Mouse (Mus musculus) neural tube, embryonic 13.5 days (tissue): Measurements from ENCODE around the gene Pth2. TPM values are rescaled to one million over a fixed set of nuclear protein-coding genes. Genes with fewer than 3 reads are reported as not detected.

ENCODE experiments used
- ATAC-seq: fragments of 200-750 bp; cut with Nextera tagmentation; 2 replicates; pipeline ENCODE4 v1.8.0; 2017; ENCODE audit warnings: low read depth, mild to moderate bottlenecking, moderate TSS enrichment, moderate library complexity
- H3K27ac ChIP-seq: fragments of 300-500 bp; sonication (generic); replicated peaks from 2 replicates; pipeline ENCODE4 v1.5.1; 2015; ENCODE audit warnings: moderate library complexity, mild to moderate bottlenecking, inconsistent platforms
- H3K27me3 ChIP-seq: fragments of 300-500 bp; sonication (generic); 2 replicates; pipeline ENCODE4 v1.6.1; 2015; ENCODE audit warnings: mild to moderate bottlenecking, inconsistent platforms
- H3K36me3 ChIP-seq: fragments of 300-500 bp; sonication (generic); 2 replicates; pipeline ENCODE4 v1.6.1; 2015; ENCODE audit warnings: mild to moderate bottlenecking, inconsistent platforms
- H3K4me1 ChIP-seq: fragments of 300-500 bp; sonication (generic); replicated peaks from 2 replicates; pipeline ENCODE4 v1.6.1; 2015; ENCODE audit warnings: inconsistent platforms
- H3K4me2 ChIP-seq: fragments of 300-500 bp; sonication (generic); 2 replicates; pipeline ENCODE4 v1.6.1; 2015; ENCODE audit warnings: inconsistent platforms, mild to moderate bottlenecking, moderate library complexity
- H3K4me3 ChIP-seq: fragments of 300-500 bp; sonication (generic); 2 replicates; pipeline ENCODE4 v1.5.1; 2015; ENCODE audit warnings: mild to moderate bottlenecking, inconsistent platforms
- H3K9ac ChIP-seq: fragments of 300-500 bp; sonication (generic); 2 replicates; pipeline ENCODE4 v1.6.1; 2015; ENCODE audit warnings: moderate library complexity, mild to moderate bottlenecking, inconsistent platforms
- H3K9me3 ChIP-seq: fragments of 300-500 bp; sonication (generic); 2 replicates; pipeline ENCODE4 v1.6.1; 2016; ENCODE audit warnings: inconsistent platforms
- WGBS: fragments of 180-500 bp; shearing (Covaris S2); methylation state at CpG from one replicate; pipeline ENCODE4 v1.1.7; 2015; 5-methylcytosine and 5-hydroxymethylcytosine counted together
- polyA plus RNA-seq: library from polyadenylated mRNA; unstranded; fragments of >200 nt; fragmentation: Nextera tagmentation; extraction: Ambion mirVana; gene quantifications from 2 replicates; pipeline ENCODE4 v1.2.1, GENCODE M21; 2015

Gene Pth2
- polyA plus RNA-seq, 1 experiment from 2014 or later: not detected

- Histone ChIP-seq H3K4me2 (peak overlapping the region; percentile 81), H3K27ac (0 out of 2 replicates have a peak overlapping the region, but pooled peaks have one; percentile 19), H3K36me3 (peaks cover 30% of the 10 kb centered on the region), H3K4me1 (peaks cover 30% of the 10 kb centered on the region), H3K9ac (peak overlapping the region; percentile 94; the same call in 1 of the 2 replicates), H3K4me3 (peak overlapping the region; percentile 63), H3K27me3 (no peaks in the 10 kb centered on the region), H3K9me3 (no peaks in the 10 kb centered on the region)
- WGBS: 83% methylated on average over 12 of the region's 12 CpGs
- ATAC-seq: no peak; the same call in 1 of the 2 replicates
Measured at GRCm38 (mm10) chr7:45154993-45155514, 25.7 kb upstream of the Pth2 start.

GRCm38 (mm10) chr7:45155590-45155989 is 25.2 kb upstream of the Pth2 start:
- H3K9me3 ChIP-seq: no peaks in the 10 kb centered on the region
- WGBS: 85% methylated on average over 9 of the region's 9 CpGs
- no peak overlapping the region for H3K27ac ChIP-seq
- H3K4me1 ChIP-seq: peaks cover 27% of the 10 kb centered on the region
- no peak for ATAC-seq
- peaks cover 35% of the 10 kb centered on the region for H3K36me3 ChIP-seq
- H3K9ac ChIP-seq: no peak overlapping the region
- 0 out of 2 replicates have a peak overlapping the region, but pooled peaks have one; percentile 63 for H3K4me3 ChIP-seq
- no peaks in the 10 kb centered on the region for H3K27me3 ChIP-seq
- H3K4me2 ChIP-seq: peak overlapping the region; percentile 81; the same call in 1 of the 2 replicates

- Histone ChIP-seq H3K4me2 (no peak overlapping the region), H3K27me3 (no peaks in the 10 kb centered on the region), H3K36me3 (peaks cover 39% of the 10 kb centered on the region), H3K9me3 (no peaks in the 10 kb centered on the region), H3K27ac (no peak overlapping the region), H3K9ac (no peak overlapping the region), H3K4me1 (peaks cover 21% of the 10 kb centered on the region), H3K4me3 (no peak overlapping the region)
- no peak for ATAC-seq
- 96% methylated on average over 15 of the region's 15 CpGs for WGBS
Measured at GRCm38 (mm10) chr7:45156206-45156605, 24.6 kb upstream of the Pth2 start.

- H3K27ac ChIP-seq: no peak overlapping the region
- no peak for ATAC-seq
Measured at GRCm38 (mm10) chr7:45157459-45157858, 23.3 kb upstream of the Pth2 start.

GRCm38 (mm10) chr7:45158991-45159390 is 21.8 kb upstream of the Pth2 start:
- no peak overlapping the region for H3K4me2 ChIP-seq
- 89% methylated on average over 6 of the region's 6 CpGs for WGBS
- peaks cover 16% of the 10 kb centered on the region for H3K27me3 ChIP-seq
- peaks cover 28% of the 10 kb centered on the region for H3K4me1 ChIP-seq
- H3K9me3 ChIP-seq: no peaks in the 10 kb centered on the region
- H3K27ac ChIP-seq: no peak overlapping the region
- H3K4me3 ChIP-seq: no peak overlapping the region
- no peak overlapping the region for H3K9ac ChIP-seq
- ATAC-seq: no peak
- peaks cover 39% of the 10 kb centered on the region for H3K36me3 ChIP-seq

More at GRCm38 (mm10) chr7:45157459-45157858, 23.3 kb upstream of the Pth2 start:
- Histone ChIP-seq H3K36me3 (peaks cover 39% of the 10 kb centered on the region), H3K27me3 (peaks cover 1% of the 10 kb centered on the region), H3K4me2 (no peak overlapping the region), H3K4me3 (no peak overlapping the region), H3K9ac (no peak overlapping the region), H3K4me1 (peaks cover 25% of the 10 kb centered on the region), H3K9me3 (no peaks in the 10 kb centered on the region)
- 87% methylated on average over 14 of the region's 14 CpGs for WGBS

GRCm38 (mm10) chr7:45160316-45160800 is 20.4 kb upstream of the Pth2 start:
- Histone ChIP-seq H3K9me3 (no peaks in the 10 kb centered on the region), H3K4me1 (peaks cover 25% of the 10 kb centered on the region), H3K27me3 (peaks cover 30% of the 10 kb centered on the region), H3K27ac (no peak overlapping the region), H3K36me3 (peaks cover 39% of the 10 kb centered on the region), H3K4me3 (no peak overlapping the region), H3K4me2 (no peak overlapping the region), H3K9ac (no peak overlapping the region)
- no peak for ATAC-seq
- 94% methylated on average over 6 of the region's 6 CpGs for WGBS

GRCm38 (mm10) chr7:45160866-45161265 is 19.9 kb upstream of the Pth2 start:
- Histone ChIP-seq H3K36me3 (peaks cover 39% of the 10 kb centered on the region), H3K4me1 (peaks cover 20% of the 10 kb centered on the region), H3K27me3 (peaks cover 35% of the 10 kb centered on the region), H3K4me3 (no peak overlapping the region), H3K4me2 (no peak overlapping the region), H3K9ac (no peak overlapping the region), H3K27ac (no peak overlapping the region), H3K9me3 (no peaks in the 10 kb centered on the region)
- no peak for ATAC-seq
- 95% methylated on average over 3 of the region's 3 CpGs for WGBS

GRCm38 (mm10) chr7:45161612-45162473 is 19.0 kb upstream of the Pth2 start:
- Histone ChIP-seq H3K4me2 (peak overlapping the region; percentile 67), H3K27ac (peak overlapping the region; percentile 49; the same call in 1 of the 2 replicates), H3K9ac (peak overlapping the region; percentile 56)

GRCm38 (mm10) chr7:45162551-45162950 is 18.2 kb upstream of the Pth2 start:
- Histone ChIP-seq H3K9me3 (no peaks in the 10 kb centered on the region), H3K4me1 (peaks cover 22% of the 10 kb centered on the region), H3K9ac (peak overlapping the region; percentile 56), H3K4me3 (peak overlapping the region; percentile 38), H3K4me2 (peak overlapping the region; percentile 67), H3K27ac (0 out of 2 replicates have a peak overlapping the region, but pooled peaks have one; percentile 49), H3K36me3 (peaks cover 34% of the 10 kb centered on the region), H3K27me3 (peaks cover 52% of the 10 kb centered on the region)
- ATAC-seq: 0 out of 2 replicates have a peak, but pooled peaks have one; percentile 2
- whole genome bisulfite sequencing: 23% methylated on average over 6 of the region's 6 CpGs

More at GRCm38 (mm10) chr7:45161612-45162473, 19.0 kb upstream of the Pth2 start:
- peaks cover 39% of the 10 kb centered on the region for H3K36me3 ChIP-seq
- ATAC-seq: peak; percentile 93
- peaks cover 45% of the 10 kb centered on the region for H3K27me3 ChIP-seq
- WGBS: 5% methylated on average over 35 of the region's 35 CpGs
- H3K9me3 ChIP-seq: no peaks in the 10 kb centered on the region
- peak overlapping the region; percentile 38 for H3K4me3 ChIP-seq
- H3K4me1 ChIP-seq: peaks cover 20% of the 10 kb centered on the region

GRCm38 (mm10) chr7:45162996-45163615 is 17.7 kb upstream of the Pth2 start:
- H3K9ac ChIP-seq: no peak overlapping the region
- H3K27ac ChIP-seq: no peak overlapping the region
- H3K4me3 ChIP-seq: no peak overlapping the region
- WGBS: 73% methylated on average over 9 of the region's 9 CpGs
- no peak for ATAC-seq
- peaks cover 27% of the 10 kb centered on the region for H3K4me1 ChIP-seq
- peaks cover 58% of the 10 kb centered on the region for H3K27me3 ChIP-seq
- no peaks in the 10 kb centered on the region for H3K9me3 ChIP-seq
- H3K36me3 ChIP-seq: peaks cover 29% of the 10 kb centered on the region
- H3K4me2 ChIP-seq: no peak overlapping the region

GRCm38 (mm10) chr7:45163735-45164490 is 16.9 kb upstream of the Pth2 start, which contains the start of gene Slc17a7:
Slc17a7 (plus strand) TSS chr7:45163949.
- Histone ChIP-seq H3K27me3 (peaks cover 66% of the 10 kb centered on the region), H3K9ac (peak within 1 kb of the TSS; percentile 62), H3K27ac (no peak within 1 kb of the TSS), H3K4me2 (peak within 1 kb of the TSS; percentile 67), H3K36me3 (peaks cover 21% of the 10 kb centered on the region), H3K4me3 (peak within 1 kb of the TSS; percentile 37), H3K4me1 (peaks cover 35% of the 10 kb centered on the region), H3K9me3 (no peaks in the 10 kb centered on the region)
- ATAC-seq: no peak
- WGBS: 2% methylated on average over 41 of the region's 41 CpGs
